Mouse (Mus musculus) embryonic facial prominence, embryonic 14.5 days (tissue): ENCODE data around the gene Prss56. TPM values are rescaled to one million over a fixed set of nuclear protein-coding genes. Genes with fewer than 3 reads are reported as not detected.

ENCODE experiments used
- ATAC-seq: fragments of 200-750 bp; cut with Nextera tagmentation; 2 replicates; pipeline ENCODE4 v1.8.0; 2017; ENCODE audit warnings: low read depth, moderate number of reproducible peaks, moderate TSS enrichment
- DNase-seq: peaks from one replicate; pipeline ENCODE4 v3.0.0-alpha.2; 2015; ENCODE audit warnings: low spot score
- H3K27ac ChIP-seq: fragments of 300-500 bp; sonication (generic); replicated peaks from 2 replicates; pipeline ENCODE4 v1.5.1; 2014; ENCODE audit warnings: low read depth, mild to moderate bottlenecking, low read length, moderate library complexity
- H3K27me3 ChIP-seq: fragments of 300-500 bp; sonication (generic); replicated peaks from 2 replicates; pipeline ENCODE4 v1.6.1; 2014; ENCODE audit warnings: low read length; ENCODE audit not compliant: control insufficient read depth, insufficient read depth
- H3K36me3 ChIP-seq: fragments of 300-500 bp; sonication (generic); 2 replicates; pipeline ENCODE4 v1.6.1; 2014; ENCODE audit warnings: low read length, mixed read lengths; ENCODE audit not compliant: control insufficient read depth, insufficient read depth
- H3K4me1 ChIP-seq: fragments of 300-500 bp; sonication (generic); 2 replicates; pipeline ENCODE4 v1.6.1; 2014; ENCODE audit warnings: antibody characterized with exemption, low read length; ENCODE audit not compliant: control insufficient read depth, insufficient read depth
- H3K4me2 ChIP-seq: fragments of 300-500 bp; sonication (generic); 2 replicates; pipeline ENCODE4 v1.6.1; 2014; ENCODE audit warnings: low read depth, mild to moderate bottlenecking, low read length, moderate library complexity, mixed read lengths
- H3K4me3 ChIP-seq: fragments of 300-500 bp; sonication (generic); 2 replicates; pipeline ENCODE4 v1.5.1; 2014; ENCODE audit warnings: low read depth, mild to moderate bottlenecking, low read length
- H3K9ac ChIP-seq: fragments of 300-500 bp; sonication (generic); 2 replicates; pipeline ENCODE4 v1.6.1; 2014; ENCODE audit warnings: low read depth, mild to moderate bottlenecking, low read length, moderate library complexity, mixed read lengths
- H3K9me3 ChIP-seq: fragments of 300-500 bp; sonication (generic); 2 replicates; pipeline ENCODE4 v1.6.1; 2016; ENCODE audit warnings: low read length; ENCODE audit not compliant: control insufficient read depth
- WGBS: fragments of 180-500 bp; shearing (Covaris S2); extraction: QIAGEN DNeasy Blood & Tissue Kit; methylation state at CpG from one replicate; pipeline ENCODE4 v1.1.7; 2014; 5-methylcytosine and 5-hydroxymethylcytosine counted together
- polyA plus RNA-seq: library from polyadenylated mRNA; unstranded; fragments of >200 nt; fragmentation: Nextera tagmentation; extraction: Ambion mirVana; gene quantifications from 2 replicates; pipeline ENCODE4 v1.2.1, GENCODE M21; 2014

Prss56 gene
- 0.93 and 1.5 TPM in 2 replicates for polyA plus RNA-seq

DNA sequence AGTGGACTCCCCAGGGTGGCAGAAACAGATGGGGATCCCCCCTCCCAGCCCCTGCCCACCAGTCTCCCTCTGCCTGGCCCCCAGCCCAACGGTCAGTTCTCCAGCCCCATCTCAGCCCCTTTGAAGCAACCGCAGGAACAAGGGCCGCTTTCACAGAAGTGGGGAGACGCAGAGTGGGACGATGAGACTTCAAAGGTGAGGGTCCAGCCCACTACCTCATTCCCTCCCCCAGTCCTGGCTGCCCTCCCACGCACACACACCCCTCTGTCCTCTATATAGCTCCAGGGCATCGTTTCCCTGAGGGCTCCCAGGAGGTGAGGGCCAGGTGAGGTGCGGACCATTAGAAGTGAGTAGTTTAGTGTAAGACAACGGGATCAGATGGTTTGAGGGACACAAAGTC, at the start of gene Prss56:
TSS of gene Prss56 (plus strand) at position 301 of the 400 bp plus-strand sequence.
- peaks cover 52% of the 10 kb centered on the region for H3K27me3 ChIP-seq
- ATAC-seq = no peak

DNA sequence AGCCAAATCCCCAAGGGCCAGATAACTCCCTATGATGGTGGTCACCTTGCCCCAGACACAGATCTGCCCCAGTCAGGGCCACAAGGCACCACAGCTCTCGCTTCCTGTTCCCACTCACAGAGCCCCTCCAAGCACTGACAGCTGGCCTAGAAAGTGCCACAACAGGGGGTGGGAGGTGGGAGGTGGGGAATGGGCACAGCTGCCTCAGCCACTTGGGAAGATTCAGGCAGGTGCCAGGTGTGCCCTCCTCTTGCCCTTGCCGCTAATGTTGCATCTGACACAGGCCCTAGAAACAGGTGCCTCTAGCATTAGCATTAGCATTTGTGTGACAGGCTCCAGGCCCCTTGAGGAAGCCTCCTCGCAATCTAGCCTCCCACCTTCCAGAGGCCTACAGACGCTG, 41.6 kb upstream of the Prss56 start:
- Histone ChIP-seq H3K27ac (no peak overlapping the region), H3K27me3 (no peaks in the 10 kb centered on the region), H3K4me2 (no peak overlapping the region), H3K9me3 (no peaks in the 10 kb centered on the region), H3K4me1 (no peaks in the 10 kb centered on the region), H3K9ac (no peak overlapping the region), H3K4me3 (no peak overlapping the region), H3K36me3 (no peaks in the 10 kb centered on the region)
- 74% methylated on average over 4 of the region's 4 CpGs for WGBS
- DNase-seq (no peak), ATAC-seq (no peak)

More for the DNA sequence above, at the start of gene Prss56:
- DNase-seq = no peak
- Histone ChIP-seq H3K4me1 (0 out of 2 replicates have a peak, but pooled peaks cover 4% of the 10 kb centered on the region), H3K9me3 (no peaks in the 10 kb centered on the region), H3K9ac (no peak within 1 kb of the TSS), H3K36me3 (no peaks in the 10 kb centered on the region), H3K4me2 (no peak within 1 kb of the TSS), H3K4me3 (no peak within 1 kb of the TSS), H3K27ac (no peak within 1 kb of the TSS)
- 50% methylated on average over 9 of the region's 9 CpGs for WGBS

DNA sequence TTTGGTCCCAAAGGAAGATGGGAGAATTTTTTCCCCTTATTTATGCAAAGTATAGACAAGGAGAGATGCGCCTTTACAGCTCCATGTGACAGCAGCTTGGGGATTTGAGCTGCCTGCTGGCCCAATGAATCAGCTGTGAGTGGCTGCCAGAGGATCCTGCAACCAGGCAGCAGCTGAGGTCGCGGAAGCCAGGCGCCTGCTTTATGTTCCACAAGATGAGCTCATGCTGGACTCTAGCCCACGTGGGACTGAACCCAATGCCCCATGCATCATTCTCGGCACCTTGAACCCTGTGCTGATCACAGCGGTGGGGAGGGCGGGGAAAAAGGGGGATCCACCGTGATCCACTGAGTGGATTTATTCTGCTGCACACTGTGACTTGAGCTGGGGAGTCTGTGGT, 40.7 kb upstream of the Prss56 start:
- Histone ChIP-seq H3K27ac (no peak overlapping the region), H3K4me3 (no peak overlapping the region), H3K4me2 (no peak overlapping the region), H3K9me3 (no peaks in the 10 kb centered on the region), H3K9ac (no peak overlapping the region), H3K36me3 (no peaks in the 10 kb centered on the region), H3K27me3 (no peaks in the 10 kb centered on the region), H3K4me1 (no peaks in the 10 kb centered on the region)
- ATAC-seq = peak; percentile 57; the same call in 1 of the 2 replicates
- DNase-seq = peak; percentile 23
- 75% methylated on average over 9 of the region's 9 CpGs for WGBS

DNA sequence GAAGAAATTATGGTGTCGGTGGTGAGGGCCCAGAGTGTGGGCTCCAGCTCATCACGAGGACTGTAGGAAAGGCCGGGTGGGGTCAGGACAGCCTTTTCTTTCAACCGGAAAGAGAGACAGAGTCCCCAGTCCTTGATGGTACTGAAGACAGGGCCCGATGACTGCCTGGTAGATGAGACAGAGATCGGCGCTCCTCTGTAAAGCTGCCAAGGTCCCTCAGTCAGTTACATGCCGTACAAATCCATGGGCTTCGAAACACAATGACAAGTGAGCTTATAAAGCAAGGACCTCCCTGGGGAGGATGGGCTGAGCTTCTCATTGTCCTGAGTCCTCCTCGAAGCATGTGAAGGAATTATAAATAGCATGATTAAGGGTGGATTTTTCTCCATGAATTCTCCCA, 40.0 kb upstream of the Prss56 start:
- 80% methylated on average over 10 of the region's 10 CpGs for WGBS

DNA sequence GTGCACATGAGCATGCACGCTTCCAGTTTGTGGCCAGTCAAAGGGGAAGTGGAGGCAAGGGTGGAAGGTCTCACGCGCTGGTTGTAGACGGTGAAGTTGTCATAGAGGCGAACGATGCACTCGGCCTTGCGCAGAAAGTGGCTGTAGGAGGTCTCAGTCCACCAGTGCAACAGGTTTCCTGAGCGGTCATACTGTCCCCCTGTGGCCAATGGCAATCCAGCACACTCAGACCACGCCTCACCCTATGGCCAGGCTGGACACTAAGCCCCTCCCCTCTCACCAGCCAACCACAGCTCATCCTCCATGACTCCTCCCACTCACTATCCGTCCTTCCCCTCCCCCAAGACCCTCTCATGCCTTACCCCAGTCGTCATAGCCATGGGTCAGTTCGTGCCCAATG, 33.7 kb upstream of the Prss56 start:
- 27% methylated on average over 13 of the region's 13 CpGs for WGBS
- Histone ChIP-seq H3K4me2 (no peak overlapping the region), H3K9ac (no peak overlapping the region), H3K27ac (no peak overlapping the region), H3K4me3 (no peak overlapping the region), H3K36me3 (no peaks in the 10 kb centered on the region), H3K9me3 (no peaks in the 10 kb centered on the region), H3K4me1 (no peaks in the 10 kb centered on the region; the same call in 1 of the 2 replicates), H3K27me3 (peaks cover 53% of the 10 kb centered on the region)
- no peak for ATAC-seq
- no peak for DNase-seq

More for the DNA sequence above, 40.0 kb upstream of the Prss56 start:
- Histone ChIP-seq H3K9ac (no peak overlapping the region), H3K27ac (no peak overlapping the region), H3K9me3 (no peaks in the 10 kb centered on the region), H3K4me3 (no peak overlapping the region), H3K36me3 (no peaks in the 10 kb centered on the region), H3K4me1 (no peaks in the 10 kb centered on the region), H3K27me3 (no peaks in the 10 kb centered on the region), H3K4me2 (no peak overlapping the region)
- DNase-seq = no peak
- no peak for ATAC-seq

DNA sequence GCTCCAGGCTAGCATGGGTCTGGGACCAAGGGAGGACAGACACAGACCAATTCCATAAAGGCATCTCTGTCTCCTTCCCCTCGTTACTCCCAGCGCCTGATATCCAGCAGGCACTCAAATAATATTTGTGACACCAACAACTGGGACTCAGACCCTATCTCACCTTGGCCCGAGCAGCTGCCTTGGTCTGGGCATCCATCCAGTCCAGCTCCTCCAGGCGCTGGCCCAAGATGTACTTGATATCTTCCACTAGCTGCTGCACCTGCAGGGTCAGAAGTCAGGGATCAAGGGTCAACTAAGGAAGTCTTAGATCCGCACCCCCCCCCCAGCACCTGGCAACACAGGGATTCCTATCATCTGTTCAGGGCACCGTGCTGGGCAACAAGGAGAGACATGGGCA, 31.8 kb upstream of the Prss56 start:
- H3K36me3 ChIP-seq = no peaks in the 10 kb centered on the region
- H3K27me3 ChIP-seq = peaks cover 72% of the 10 kb centered on the region
- WGBS = 78% methylated on average over 6 of the region's 6 CpGs
- no peak overlapping the region for H3K4me2 ChIP-seq
- DNase-seq (no peak), ATAC-seq (no peak)
- H3K9me3 ChIP-seq = no peaks in the 10 kb centered on the region
- H3K4me3 ChIP-seq = no peak overlapping the region
- H3K9ac ChIP-seq = no peak overlapping the region
- H3K4me1 ChIP-seq = no peaks in the 10 kb centered on the region; the same call in 1 of the 2 replicates
- no peak overlapping the region for H3K27ac ChIP-seq

DNA sequence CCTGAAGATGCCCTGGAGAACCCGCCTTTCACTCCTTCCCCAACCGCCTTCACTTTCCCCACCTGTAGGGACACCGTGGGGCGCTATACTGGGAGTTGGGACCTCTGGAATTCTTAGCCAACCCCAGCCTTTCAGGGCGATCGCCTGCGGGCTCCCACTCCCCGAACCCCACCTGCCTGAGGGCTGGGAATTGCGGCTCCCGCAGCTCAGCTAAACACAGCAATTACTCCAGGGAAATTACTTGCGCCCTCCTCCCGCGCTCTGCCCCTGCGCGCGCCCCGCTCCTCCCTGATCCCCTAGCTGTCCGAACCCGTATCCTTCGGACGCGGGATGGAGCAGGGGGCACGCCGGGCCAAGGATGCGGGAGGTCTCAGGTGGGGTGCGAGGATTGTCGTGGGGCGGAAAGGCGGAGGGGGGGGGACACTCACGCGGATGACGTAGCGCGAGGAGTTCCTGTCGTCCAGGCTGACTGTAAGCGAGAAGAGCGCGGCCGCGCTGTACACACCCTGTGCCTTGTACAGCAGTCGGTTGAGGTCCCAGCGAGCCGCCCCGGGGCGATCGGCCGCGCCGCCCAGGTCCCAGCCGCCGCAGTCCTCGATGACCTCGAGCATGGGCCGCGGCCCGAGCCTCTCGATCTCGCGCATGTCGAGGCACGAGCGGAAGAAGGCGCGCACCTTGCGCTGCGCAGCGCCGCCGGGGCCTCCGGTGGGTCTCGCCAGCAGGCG, 29.2 kb upstream of the Prss56 start:
- Histone ChIP-seq H3K9me3 (no peaks in the 10 kb centered on the region), H3K4me3 (peak overlapping the region; percentile 40), H3K27me3 (peaks cover 96% of the 10 kb centered on the region), H3K4me1 (no peaks in the 10 kb centered on the region; the same call in 1 of the 2 replicates), H3K27ac (no peak overlapping the region), H3K9ac (peak overlapping the region; percentile 48), H3K36me3 (no peaks in the 10 kb centered on the region), H3K4me2 (peak overlapping the region; percentile 65)
- no peak for ATAC-seq
- DNase-seq = no peak
- WGBS = under 1% methylated on average over 30 of the region's 72 CpGs

DNA sequence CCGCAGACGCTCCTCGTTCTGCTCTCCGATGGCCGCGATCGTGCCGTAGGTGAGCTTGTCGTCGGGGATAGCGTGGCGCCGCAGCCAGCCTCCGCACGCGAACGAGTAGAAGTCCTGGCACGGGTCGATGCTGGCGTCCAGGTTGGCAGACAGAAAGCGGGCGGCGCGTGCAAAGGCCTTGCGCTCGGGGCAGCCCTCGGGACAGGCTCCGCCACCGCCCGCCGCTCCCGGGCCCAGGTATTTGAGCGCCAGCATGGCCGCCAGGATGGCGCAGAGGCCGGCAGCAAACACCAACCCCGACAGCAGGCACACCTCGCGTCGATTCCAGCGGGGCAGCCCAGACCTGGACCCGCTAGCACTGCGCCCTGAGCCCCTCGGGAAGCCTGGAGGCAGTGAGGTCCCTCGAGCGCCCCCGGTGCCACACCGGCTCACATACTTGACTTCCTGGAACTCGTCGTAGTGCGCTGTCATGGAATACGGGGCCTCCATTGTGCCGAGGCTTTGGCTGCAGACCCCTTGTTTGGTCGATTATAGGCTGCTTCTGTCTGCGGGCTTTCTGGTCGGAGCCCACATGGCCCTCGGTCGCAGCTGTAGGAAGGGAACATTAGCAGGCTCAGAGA, 28.5 kb upstream of the Prss56 start:
- Histone ChIP-seq H3K9me3 (no peaks in the 10 kb centered on the region), H3K27ac (no peak overlapping the region), H3K4me3 (peak overlapping the region; percentile 40), H3K9ac (peak overlapping the region; percentile 48), H3K4me2 (peak overlapping the region; percentile 65), H3K36me3 (no peaks in the 10 kb centered on the region), H3K4me1 (no peaks in the 10 kb centered on the region; the same call in 1 of the 2 replicates), H3K27me3 (peaks cover 96% of the 10 kb centered on the region)
- WGBS = 1% methylated on average over 20 of the region's 58 CpGs
- no peak for ATAC-seq
- DNase-seq = no peak
